Mouse (Mus musculus) heart, postnatal 36 days (tissue): Measurements from ENCODE around the gene Rcan3. TPM values are rescaled to one million over a fixed set of nuclear protein-coding genes. Genes with fewer than 3 reads are reported as not detected.
A peak's percentile ranks its signal among the peaks of the same experiment; 100 is the strongest.

Source experiments
- DNase-seq, 2 experiments: peaks; one replicate each; pipeline ENCODE4 v3.0.0; 2021 to 2022
- intact Hi-C: fragments of 180-260 bp; cut with DNase I; formaldehyde crosslinking; loops from one replicate; pipeline ENCODE4 v1.15.1; 2025
- total RNA-seq, 2 experiments: library from RNA; stranded (reverse); gene quantifications; 2 replicates each; pipeline ENCODE4 v1.2.3; 2021

Gene Rcan3
- total RNA-seq, 2 experiments from 2014 or later: 10.8 to 15.0 TPM

DNA sequence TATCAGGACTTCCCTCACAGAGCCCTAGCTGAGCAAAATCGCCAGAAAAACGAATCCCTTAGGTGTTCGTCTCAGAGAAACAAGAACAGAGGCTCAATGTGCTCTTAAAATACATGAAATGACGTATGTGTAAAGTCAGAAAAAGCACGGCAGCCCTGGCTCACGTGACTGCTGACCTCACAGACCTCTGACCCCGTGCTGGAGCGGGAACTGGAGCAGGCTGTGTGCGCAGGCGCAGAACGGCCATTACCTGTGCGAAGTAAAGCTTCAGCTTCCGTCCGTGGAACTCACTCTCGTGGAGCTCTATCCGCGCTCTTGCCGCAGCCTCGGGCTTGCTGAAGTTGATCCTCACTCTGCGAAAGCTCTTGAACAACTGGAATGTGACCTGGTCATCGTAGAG lies 13.7 kb downstream of the Rcan3 start:
- intact Hi-C loops: no loop called here
- DNase-seq: no peak

- DNase-seq: peak; percentile 10 to 11
- intact Hi-C loops: no loop called here
These were observed 17.3 kb downstream of the Rcan3 start for GRCm38 (mm10) chr4:135416367-135416766.

DNA sequence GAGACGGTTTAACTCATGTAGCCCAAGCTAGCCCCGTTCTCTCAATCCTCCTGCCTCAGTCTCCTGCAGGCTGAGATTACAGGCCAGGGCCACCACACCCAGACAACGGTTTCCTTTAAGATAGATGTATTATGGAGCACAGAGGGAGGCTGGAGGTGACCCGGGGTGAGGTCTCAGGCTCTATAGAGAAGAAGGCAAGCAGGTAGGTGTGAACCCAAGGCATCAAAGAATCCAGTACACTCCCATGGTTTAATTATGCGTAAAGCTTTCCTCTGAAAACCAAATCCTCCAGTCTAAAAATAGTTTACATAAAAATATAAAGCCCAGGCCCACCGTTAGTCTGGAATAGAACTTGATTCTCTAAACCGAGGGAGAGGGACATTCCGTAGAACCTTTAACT lies 20.2 kb downstream of the Rcan3 start:
- intact Hi-C loops: no loop called here
- DNase-seq: no peak

DNA sequence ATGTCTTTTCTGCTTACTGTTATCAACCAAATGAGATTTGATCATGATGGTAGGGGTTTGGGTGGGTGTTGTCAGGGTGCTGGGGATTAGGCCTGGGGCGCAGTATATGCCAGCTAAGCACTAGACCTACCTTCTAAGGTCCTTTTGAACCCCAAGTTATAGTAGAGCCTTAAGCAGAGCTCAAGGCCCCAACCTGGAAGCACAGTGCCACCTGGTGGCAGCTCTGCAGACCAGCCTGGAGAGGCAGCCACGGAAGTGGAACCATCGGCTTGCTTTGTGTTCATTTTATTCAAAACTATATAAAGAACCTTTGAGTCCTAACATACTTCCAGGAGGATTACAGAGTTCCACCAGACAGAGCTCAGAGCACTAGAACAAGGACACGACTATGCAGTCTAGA lies 22.0 kb downstream of the Rcan3 start:
- intact Hi-C loops: loop anchor here (1.0 to 2.0 kb wide), 2 partner anchors 29 to 53 kb away; no protein-coding TSS in a partner anchor
- DNase-seq: peak; percentile 51 to 65

DNA sequence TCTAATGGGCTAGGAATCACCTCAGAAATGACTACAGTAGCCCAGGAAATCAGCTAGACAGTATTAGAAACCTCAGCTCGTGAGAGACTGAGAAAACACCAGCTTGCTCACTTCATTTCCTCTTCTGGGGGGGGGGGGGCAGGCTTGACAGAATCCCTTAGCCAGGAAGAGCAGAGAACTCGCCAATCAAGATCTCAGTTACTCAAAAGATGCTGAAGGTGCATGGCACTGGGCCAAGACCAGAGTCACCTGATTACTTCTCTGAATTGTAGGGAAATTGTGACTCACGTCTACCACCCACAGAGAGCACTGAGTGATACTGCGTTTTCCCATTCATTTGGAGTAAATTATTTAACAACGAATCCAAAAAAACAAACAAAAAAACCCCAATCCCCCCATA lies 27.5 kb downstream of the Rcan3 start:
- DNase-seq: no peak
- intact Hi-C loops: no loop called here

DNA sequence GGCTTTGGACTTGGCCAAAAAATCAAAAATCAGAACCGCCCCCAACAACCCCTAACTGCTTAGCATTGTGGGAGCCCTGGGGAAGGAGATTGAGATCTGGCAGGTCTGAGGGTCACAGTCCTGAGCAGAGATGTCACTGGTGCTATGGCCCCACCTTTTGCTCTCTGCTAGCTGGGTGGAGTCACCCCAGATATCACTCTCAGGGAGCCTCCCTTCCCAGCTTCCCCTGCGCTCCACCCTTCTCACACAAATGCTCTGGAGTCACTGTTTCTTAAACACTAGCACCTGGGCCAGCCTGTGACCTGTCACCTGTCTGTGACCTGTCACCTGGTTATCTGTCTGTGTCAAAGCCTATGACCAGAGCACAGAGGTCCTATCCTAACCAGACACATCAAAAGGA lies 28.7 kb downstream of the Rcan3 start:
- no peak for DNase-seq
- intact Hi-C loops: no loop called here

DNA sequence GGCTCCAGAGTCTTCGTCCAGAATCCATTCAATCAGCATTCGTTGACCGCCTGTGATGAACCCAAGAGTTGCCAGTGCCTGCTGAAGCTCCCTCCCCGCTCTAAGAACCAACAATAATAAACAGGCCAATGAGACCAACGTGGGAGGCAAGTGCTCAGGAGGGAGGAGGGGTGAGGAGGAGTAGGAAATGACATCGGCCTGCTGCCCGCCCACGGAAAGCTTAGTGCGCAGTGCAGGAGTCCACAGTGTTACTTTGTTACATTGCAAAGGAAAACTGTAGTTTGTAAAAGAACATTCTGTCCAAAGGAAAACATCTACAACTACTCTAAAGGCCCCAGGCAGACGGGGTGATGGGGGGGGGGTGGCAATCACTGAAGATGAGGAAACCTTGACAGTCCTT lies 29.6 kb downstream of the Rcan3 start:
- intact Hi-C loops: no loop called here
- DNase-seq: no peak

GRCm38 (mm10) chr4:135401881-135402280 lies 31.8 kb downstream of the Rcan3 start:
- intact Hi-C loops: no loop called here
- no peak for DNase-seq

GRCm38 (mm10) chr4:135397991-135398390 lies 35.7 kb downstream of the Rcan3 start, which contains the start of gene Ncmap:
TSS of gene Ncmap (minus strand) at chr4:135398227.
- no peak for DNase-seq
- intact Hi-C loops: no loop called here

GRCm38 (mm10) chr4:135397551-135397950 lies 36.1 kb downstream of the Rcan3 start:
- no peak for DNase-seq
- intact Hi-C loops: no loop called here

GRCm38 (mm10) chr4:135396303-135396702 lies 37.4 kb downstream of the Rcan3 start:
- intact Hi-C loops: no loop called here
- DNase-seq: no peak

- no peak for DNase-seq
- intact Hi-C loops: no loop called here
These were observed 38.3 kb downstream of the Rcan3 start for GRCm38 (mm10) chr4:135395375-135395774.

- intact Hi-C loops: no loop called here
- DNase-seq: no peak
These were observed 39.0 kb downstream of the Rcan3 start for GRCm38 (mm10) chr4:135394666-135395065.

DNA sequence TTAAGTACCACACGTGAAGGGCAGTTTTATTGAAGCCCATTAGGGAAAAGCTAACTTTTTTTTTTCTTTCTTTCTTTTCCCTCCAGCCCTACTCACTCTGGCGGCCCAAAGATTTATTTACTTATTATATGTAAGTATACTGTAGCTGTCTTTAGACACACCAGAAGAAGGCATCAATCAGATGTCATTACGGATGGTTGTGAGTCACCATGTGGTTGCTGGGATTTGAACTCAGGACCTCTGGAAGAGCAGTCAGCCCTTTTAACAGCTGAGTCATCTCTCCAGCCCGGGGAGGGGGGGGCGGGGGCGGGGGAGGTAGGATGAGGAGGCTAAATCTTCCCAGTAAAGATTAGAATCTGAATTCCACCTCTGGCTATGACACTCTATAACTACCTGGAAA lies 40.3 kb downstream of the Rcan3 start:
- intact Hi-C loops: no loop called here
- no peak for DNase-seq

DNA sequence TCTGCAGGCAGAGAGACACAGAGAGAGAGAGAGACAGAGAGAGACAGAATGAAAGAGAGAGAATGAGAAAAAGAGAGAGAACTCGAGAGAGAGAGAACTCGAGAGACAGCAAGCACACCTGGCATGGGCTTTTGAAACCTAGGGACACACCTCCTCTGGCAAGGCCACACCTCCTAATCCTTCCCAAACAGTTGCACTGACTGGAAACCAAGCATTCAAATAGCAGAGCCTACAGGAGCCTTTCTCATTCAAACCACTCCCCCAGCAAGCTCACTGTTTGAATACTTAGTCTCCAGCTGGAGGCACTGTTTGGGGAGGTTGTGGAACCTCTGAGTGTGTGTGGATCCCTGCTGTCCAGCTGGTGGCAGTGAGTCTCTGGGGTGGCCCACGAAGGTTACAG lies 40.9 kb downstream of the Rcan3 start:
- DNase-seq: no peak
- intact Hi-C loops: no loop called here

- intact Hi-C loops: no loop called here
- no peak for DNase-seq
These were observed 42.6 kb downstream of the Rcan3 start for GRCm38 (mm10) chr4:135391014-135391413.

- no peak for DNase-seq
These were observed 48.0 kb downstream of the Rcan3 start for GRCm38 (mm10) chr4:135385614-135386013.

DNA sequence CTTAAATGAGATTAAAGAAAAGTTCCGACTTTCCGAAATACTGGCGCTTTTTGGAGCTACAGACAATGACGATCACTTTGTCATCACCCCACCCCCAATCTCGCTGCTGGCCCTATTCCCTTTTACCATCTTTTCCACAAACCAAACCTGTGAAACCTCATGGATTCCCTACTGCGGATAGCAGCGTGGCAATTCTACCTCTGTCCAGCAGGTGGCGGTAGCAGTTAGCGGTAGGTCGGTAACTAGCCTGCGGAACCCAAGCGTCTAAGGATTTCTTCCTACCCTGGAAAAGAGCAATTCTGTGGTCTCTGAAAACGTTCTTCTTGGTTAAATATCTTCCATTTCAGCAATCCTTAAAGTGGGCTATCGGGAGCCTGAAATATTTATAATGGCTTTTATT lies 51.3 kb downstream of the Rcan3 start:
- peak; percentile 70 to 78 for DNase-seq
- intact Hi-C loops: loop anchor here (1.0 to 5.0 kb wide), 3 partner anchors 29 to 285 kb away; partner anchors contain the start of gene Stpg1

More at GRCm38 (mm10) chr4:135385614-135386013, 48.0 kb downstream of the Rcan3 start:
- intact Hi-C loops: no loop called here

DNA sequence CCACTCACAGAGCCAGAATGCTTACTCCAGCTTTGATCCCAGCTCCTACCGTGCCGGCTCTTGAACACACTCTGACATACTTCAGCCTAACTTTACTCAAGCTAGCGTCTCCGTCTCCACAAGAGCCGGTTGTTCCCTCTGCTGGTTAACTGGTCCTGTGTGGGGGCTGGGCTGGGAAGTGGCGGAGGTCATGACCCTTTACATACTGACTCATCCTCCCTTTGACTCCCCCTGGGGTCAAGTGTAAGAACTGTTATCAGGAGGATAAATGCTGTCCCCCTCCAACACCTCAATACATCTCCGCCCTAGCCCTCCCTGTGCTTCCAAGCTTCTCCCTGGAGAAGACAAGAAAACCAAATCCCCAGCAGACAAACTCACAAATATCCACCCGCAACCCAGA lies 52.3 kb downstream of the Rcan3 start:
- DNase-seq: no peak
- intact Hi-C loops: loop anchor here (5.0 kb wide), 1 partner anchor 111 kb away; the partner anchor contains the start of gene Stpg1

GRCm38 (mm10) chr4:135377241-135377640 lies 56.4 kb downstream of the Rcan3 start:
- DNase-seq: no peak
- intact Hi-C loops: no loop called here

- no peak for DNase-seq
- intact Hi-C loops: no loop called here
These were observed 58.2 kb downstream of the Rcan3 start for GRCm38 (mm10) chr4:135375444-135375843.

DNA sequence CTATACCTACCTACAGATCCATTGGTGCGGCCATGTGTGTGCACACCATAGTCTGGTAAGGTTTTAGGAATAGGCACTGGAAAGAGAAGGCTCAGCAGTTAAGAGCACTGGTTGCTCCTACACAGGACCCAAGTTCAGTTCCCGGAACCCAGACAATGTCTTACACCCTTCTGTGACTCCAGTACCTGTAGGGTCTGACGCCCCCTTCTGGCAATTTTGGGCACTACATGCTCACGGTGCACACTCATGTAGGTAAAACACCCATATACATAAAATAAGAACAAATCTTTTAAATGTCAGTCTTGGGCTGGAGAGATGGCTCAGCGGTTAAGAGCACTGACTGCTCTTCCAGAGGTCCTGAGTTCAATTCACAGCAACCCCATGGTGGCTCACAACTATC lies 60.4 kb downstream of the Rcan3 start:
- intact Hi-C loops: no loop called here
- no peak for DNase-seq

- DNase-seq: no peak
- intact Hi-C loops: no loop called here
These were observed 63.3 kb downstream of the Rcan3 start for GRCm38 (mm10) chr4:135370372-135370771.
